Mouse (Mus musculus) intestine, embryonic 14.5 days (tissue): ENCODE data around the gene Vsig4. TPM values are rescaled to one million over a fixed set of nuclear protein-coding genes. Genes with fewer than 3 reads are reported as not detected.

Source experiments
- ATAC-seq: fragments of 200-750 bp; cut with Nextera tagmentation; replicated peaks from 2 replicates; pipeline ENCODE4 v1.8.0; 2017; ENCODE audit warnings: low read depth, moderate number of reproducible peaks, moderate TSS enrichment, moderate library complexity; ENCODE audit not compliant: low FRiP score, low TSS enrichment
- DNase-seq: peaks from one replicate; pipeline ENCODE4 v3.0.0-alpha.2; 2018; ENCODE audit warnings: low spot score
- H3K27ac ChIP-seq: fragments of 300-500 bp; sonication (generic); 2 replicates; pipeline ENCODE4 v1.5.1; 2014; ENCODE audit warnings: low read depth, mild to moderate bottlenecking, control low read depth
- H3K27me3 ChIP-seq: fragments of 300-500 bp; sonication (generic); replicated peaks from 2 replicates; pipeline ENCODE4 v1.6.1; 2014; ENCODE audit warnings: low read length, control low read depth; ENCODE audit not compliant: control insufficient read depth, insufficient read depth
- H3K36me3 ChIP-seq: fragments of 300-500 bp; sonication (generic); 2 replicates; pipeline ENCODE4 v1.6.1; 2014; ENCODE audit warnings: low read length, control low read depth; ENCODE audit not compliant: control insufficient read depth, insufficient read depth
- H3K4me1 ChIP-seq: fragments of 300-500 bp; sonication (generic); replicated peaks from 2 replicates; pipeline ENCODE4 v1.6.1; 2014; ENCODE audit warnings: low read length, control low read depth, mixed read lengths; ENCODE audit not compliant: control insufficient read depth, insufficient read depth
- H3K4me2 ChIP-seq: fragments of 300-500 bp; sonication (generic); 2 replicates; pipeline ENCODE4 v1.6.1; 2014; ENCODE audit warnings: low read length
- H3K4me3 ChIP-seq: fragments of 300-500 bp; sonication (generic); 2 replicates; pipeline ENCODE4 v1.5.1; 2014; ENCODE audit warnings: low read depth, low read length, control low read depth, mixed read lengths
- H3K9ac ChIP-seq: fragments of 300-500 bp; sonication (generic); 2 replicates; pipeline ENCODE4 v1.6.1; 2014; ENCODE audit warnings: mild to moderate bottlenecking, low read length
- H3K9me3 ChIP-seq: fragments of 300-500 bp; sonication (generic); 2 replicates; pipeline ENCODE4 v1.6.1; 2016; ENCODE audit warnings: low read length, control low read depth; ENCODE audit not compliant: control insufficient read depth
- WGBS: fragments of 180-500 bp; shearing (Covaris S2); extraction: QIAGEN DNeasy Blood & Tissue Kit; methylation state at CpG from one replicate; pipeline ENCODE4 v1.1.7; 2014; 5-methylcytosine and 5-hydroxymethylcytosine counted together
- polyA plus RNA-seq: library from polyadenylated mRNA; unstranded; fragments of >200 nt; fragmentation: Nextera tagmentation; extraction: Ambion mirVana; gene quantifications from 2 replicates; pipeline ENCODE4 v1.2.1, GENCODE M21; 2014

Gene Vsig4
- polyA plus RNA-seq: not detected in 2 replicates

DNA sequence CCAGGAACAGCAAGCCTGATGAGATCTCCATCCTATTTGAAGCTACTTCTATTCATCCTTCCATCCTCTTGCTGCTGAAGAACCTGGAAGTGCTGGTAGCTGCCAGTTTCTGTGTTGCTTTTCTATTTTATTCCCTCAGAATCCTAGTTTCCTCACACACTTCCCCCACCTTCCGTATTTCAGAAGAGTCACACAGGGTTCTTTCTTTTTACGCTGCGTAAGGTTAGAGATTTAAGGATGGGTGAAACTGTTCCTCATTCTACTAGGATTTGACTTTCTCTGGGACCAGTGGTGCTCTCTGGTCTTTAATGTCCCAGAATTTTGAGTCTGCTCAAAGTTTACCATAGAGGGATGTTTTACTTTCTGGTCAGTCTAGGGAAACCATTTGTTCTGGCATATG lies at the start of gene Vsig4:
TSS of gene Vsig4 (minus strand) at position 101 of the 400 bp plus-strand sequence.
- Histone ChIP-seq H3K4me3 (no peak within 1 kb of the TSS), H3K27ac (no peak within 1 kb of the TSS), H3K9ac (no peak within 1 kb of the TSS), H3K4me1 (no peaks in the 10 kb centered on the region), H3K36me3 (no peaks in the 10 kb centered on the region), H3K27me3 (no peaks in the 10 kb centered on the region), H3K4me2 (no peak within 1 kb of the TSS), H3K9me3 (no peaks in the 10 kb centered on the region)
- ATAC-seq (no peak), DNase-seq (no peak)
- WGBS: 91% methylated on average over 3 of the region's 3 CpGs

- no peak overlapping the region for H3K9ac ChIP-seq
- WGBS: 67% methylated on average over 2 of the region's 2 CpGs
- H3K4me3 ChIP-seq: no peak overlapping the region
- no peak for ATAC-seq
- no peaks in the 10 kb centered on the region for H3K4me1 ChIP-seq
- no peak overlapping the region for H3K4me2 ChIP-seq
- H3K36me3 ChIP-seq: no peaks in the 10 kb centered on the region
- no peaks in the 10 kb centered on the region for H3K27me3 ChIP-seq
- DNase-seq: no peak
- H3K27ac ChIP-seq: no peak overlapping the region
- no peaks in the 10 kb centered on the region for H3K9me3 ChIP-seq
Measured at GRCm38 (mm10) chrX:96339108-96339507, 45.9 kb upstream of the Vsig4 start.

- WGBS: 43% methylated on average over 4 of the region's 4 CpGs
- Histone ChIP-seq H3K9ac (no peak overlapping the region), H3K4me3 (no peak overlapping the region), H3K4me2 (no peak overlapping the region), H3K9me3 (no peaks in the 10 kb centered on the region), H3K4me1 (no peaks in the 10 kb centered on the region), H3K36me3 (no peaks in the 10 kb centered on the region), H3K27ac (no peak overlapping the region), H3K27me3 (no peaks in the 10 kb centered on the region)
- no peak for DNase-seq
- no peak for ATAC-seq
Measured at GRCm38 (mm10) chrX:96329764-96330163, 36.5 kb upstream of the Vsig4 start.

DNA sequence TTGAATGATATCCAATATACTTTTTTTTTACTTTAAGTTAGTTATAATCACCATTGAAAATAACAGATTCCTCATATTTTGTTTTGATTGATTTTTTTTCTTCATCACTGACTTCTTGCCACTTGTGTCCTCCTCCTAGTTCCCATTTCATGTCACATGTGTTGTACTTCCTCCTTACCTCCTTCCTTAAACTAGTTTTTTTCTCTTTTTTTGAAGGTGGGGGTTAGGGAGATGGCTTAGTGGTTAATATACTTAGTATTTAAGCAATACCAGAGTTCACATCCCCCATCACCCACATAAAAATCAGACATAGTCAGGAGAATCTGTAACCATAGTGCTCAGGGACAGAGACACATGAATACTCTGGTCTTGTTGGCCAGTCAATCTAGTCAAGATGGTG lies 36.7 kb downstream of the Vsig4 start:
- H3K36me3 ChIP-seq: no peaks in the 10 kb centered on the region
- ATAC-seq (no peak), DNase-seq (no peak)
- no peak overlapping the region for H3K4me2 ChIP-seq
- no peak overlapping the region for H3K4me3 ChIP-seq
- H3K9ac ChIP-seq: no peak overlapping the region
- H3K27ac ChIP-seq: no peak overlapping the region
- no peaks in the 10 kb centered on the region for H3K4me1 ChIP-seq
- H3K9me3 ChIP-seq: no peaks in the 10 kb centered on the region
- H3K27me3 ChIP-seq: no peaks in the 10 kb centered on the region

DNA sequence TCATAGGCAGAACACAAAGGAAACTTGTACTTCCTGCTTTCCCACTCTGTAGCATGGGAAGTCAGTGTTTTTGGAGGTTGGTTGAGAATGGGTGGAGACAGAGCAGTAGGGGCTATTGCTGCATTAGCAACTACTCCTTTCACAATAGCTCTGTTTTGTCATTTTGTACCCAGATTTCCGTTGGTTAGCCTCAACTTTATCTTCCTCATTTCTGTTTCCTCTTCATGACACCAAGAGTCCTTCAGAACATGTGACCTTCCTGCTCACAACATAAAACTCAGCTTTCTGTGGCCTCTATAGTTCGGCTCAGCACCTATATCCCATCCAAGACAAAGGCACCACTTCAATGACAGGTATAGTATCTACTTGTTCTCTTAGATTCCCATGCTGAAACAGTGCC lies 53.6 kb downstream of the Vsig4 start:
- ATAC-seq (no peak), DNase-seq (no peak)
- no peaks in the 10 kb centered on the region for H3K9me3 ChIP-seq
- H3K9ac ChIP-seq: no peak overlapping the region
- no peak overlapping the region for H3K4me2 ChIP-seq
- 73% methylated on average over 2 of the region's 2 CpGs for WGBS
- H3K27me3 ChIP-seq: no peaks in the 10 kb centered on the region
- no peaks in the 10 kb centered on the region for H3K4me1 ChIP-seq
- no peak overlapping the region for H3K27ac ChIP-seq
- no peaks in the 10 kb centered on the region for H3K36me3 ChIP-seq
- H3K4me3 ChIP-seq: no peak overlapping the region

- ATAC-seq (no peak), DNase-seq (no peak)
- no peaks in the 10 kb centered on the region for H3K36me3 ChIP-seq
- H3K9me3 ChIP-seq: no peaks in the 10 kb centered on the region
- no peak overlapping the region for H3K9ac ChIP-seq
- no peak overlapping the region for H3K27ac ChIP-seq
- no peaks in the 10 kb centered on the region for H3K27me3 ChIP-seq
- H3K4me2 ChIP-seq: no peak overlapping the region
- H3K4me1 ChIP-seq: no peaks in the 10 kb centered on the region
- no peak overlapping the region for H3K4me3 ChIP-seq
- WGBS: 90% methylated on average over 1 of the region's 1 CpGs
Measured at GRCm38 (mm10) chrX:96239037-96239436, 54.2 kb downstream of the Vsig4 start.

GRCm38 (mm10) chrX:96235775-96236174 lies 57.5 kb downstream of the Vsig4 start:
- H3K4me1 ChIP-seq: no peaks in the 10 kb centered on the region
- 52% methylated on average over 1 of the region's 1 CpGs for WGBS
- H3K4me2 ChIP-seq: no peak overlapping the region
- DNase-seq (no peak), ATAC-seq (no peak)
- H3K4me3 ChIP-seq: no peak overlapping the region
- H3K27ac ChIP-seq: no peak overlapping the region
- no peaks in the 10 kb centered on the region for H3K27me3 ChIP-seq
- no peak overlapping the region for H3K9ac ChIP-seq
- no peaks in the 10 kb centered on the region for H3K36me3 ChIP-seq
- no peaks in the 10 kb centered on the region for H3K9me3 ChIP-seq

- Histone ChIP-seq H3K4me2 (no peak overlapping the region), H3K9ac (no peak overlapping the region), H3K4me1 (no peaks in the 10 kb centered on the region), H3K9me3 (no peaks in the 10 kb centered on the region), H3K27ac (no peak overlapping the region), H3K36me3 (no peaks in the 10 kb centered on the region), H3K27me3 (no peaks in the 10 kb centered on the region), H3K4me3 (no peak overlapping the region)
- ATAC-seq: no peak
- no peak for DNase-seq
Measured at GRCm38 (mm10) chrX:96227030-96227429, 66.2 kb downstream of the Vsig4 start.

- no peak for DNase-seq
Measured at GRCm38 (mm10) chrX:96225474-96225873, 67.8 kb downstream of the Vsig4 start.

More at GRCm38 (mm10) chrX:96225474-96225873, 67.8 kb downstream of the Vsig4 start:
- Histone ChIP-seq H3K4me3 (no peak overlapping the region), H3K4me1 (no peaks in the 10 kb centered on the region), H3K4me2 (no peak overlapping the region), H3K9ac (no peak overlapping the region), H3K27ac (no peak overlapping the region), H3K36me3 (no peaks in the 10 kb centered on the region), H3K27me3 (no peaks in the 10 kb centered on the region), H3K9me3 (no peaks in the 10 kb centered on the region)
- no peak for ATAC-seq
